Mouse (Mus musculus) heart, embryonic 15.5 days (tissue): ENCODE measurements around the gene Ccdc57. TPM values are rescaled to one million over a fixed set of nuclear protein-coding genes. Genes with fewer than 3 reads are reported as not detected.

Experiments
- ATAC-seq: fragments of 200-750 bp; cut with Nextera tagmentation; replicated peaks from 2 replicates; pipeline ENCODE4 v1.8.0; 2017; ENCODE audit warnings: low read depth, moderate TSS enrichment; ENCODE audit not compliant: insufficient number of reproducible peaks, insufficient read depth, low FRiP score
- H3K27ac ChIP-seq: fragments of 300-500 bp; sonication (generic); 2 replicates; pipeline ENCODE4 v1.5.1; 2015; ENCODE audit warnings: mild to moderate bottlenecking, inconsistent platforms
- H3K27me3 ChIP-seq: fragments of 300-500 bp; sonication (generic); 2 replicates; pipeline ENCODE4 v1.6.1; 2015; ENCODE audit warnings: inconsistent platforms
- H3K36me3 ChIP-seq: fragments of 300-500 bp; sonication (generic); 2 replicates; pipeline ENCODE4 v1.6.1; 2015; ENCODE audit warnings: mild to moderate bottlenecking, inconsistent platforms
- H3K4me1 ChIP-seq: fragments of 300-500 bp; sonication (generic); replicated peaks from 2 replicates; pipeline ENCODE4 v1.6.1; 2015; ENCODE audit warnings: inconsistent platforms
- H3K4me2 ChIP-seq: fragments of 300-500 bp; sonication (generic); 2 replicates; pipeline ENCODE4 v1.6.1; 2015; ENCODE audit warnings: inconsistent platforms, mild to moderate bottlenecking, moderate library complexity
- H3K4me3 ChIP-seq: fragments of 300-500 bp; sonication (generic); 2 replicates; pipeline ENCODE4 v1.5.1; 2015; ENCODE audit warnings: mild to moderate bottlenecking, inconsistent platforms
- H3K9ac ChIP-seq: fragments of 300-500 bp; sonication (generic); 2 replicates; pipeline ENCODE4 v1.6.1; 2015; ENCODE audit warnings: mild to moderate bottlenecking, inconsistent platforms
- H3K9me3 ChIP-seq: fragments of 300-500 bp; sonication (generic); replicated peaks from 2 replicates; pipeline ENCODE4 v1.6.1; 2016; ENCODE audit warnings: inconsistent platforms
- WGBS: fragments of 180-500 bp; shearing (Covaris S2); methylation state at CpG from one replicate; pipeline ENCODE4 v1.1.7; 2015; ENCODE audit warnings: mixed read lengths; 5-methylcytosine and 5-hydroxymethylcytosine counted together
- polyA plus RNA-seq: library from polyadenylated mRNA; unstranded; fragments of >200 nt; fragmentation: Nextera tagmentation; extraction: Ambion mirVana; gene quantifications from 2 replicates; pipeline ENCODE4 v1.2.1, GENCODE M21; 2015

Ccdc57 gene
- polyA plus RNA-seq, 1 experiment from 2014 or later: 3.5 TPM

GRCm38 (mm10) chr11:120962909-120963308, 30.2 kb upstream of the Ccdc57 start:
- peaks cover 62% of the 10 kb centered on the region for H3K4me1 ChIP-seq
- no peaks in the 10 kb centered on the region for H3K27me3 ChIP-seq
- 84% methylated on average over 7 of the region's 7 CpGs for WGBS
- no peak overlapping the region for H3K27ac ChIP-seq
- H3K36me3 ChIP-seq: peaks cover 73% of the 10 kb centered on the region
- H3K4me2 ChIP-seq: no peak overlapping the region
- no peaks in the 10 kb centered on the region for H3K9me3 ChIP-seq
- no peak overlapping the region for H3K9ac ChIP-seq
- no peak for ATAC-seq
- no peak overlapping the region for H3K4me3 ChIP-seq

- ATAC-seq: no peak
- H3K4me2 ChIP-seq: no peak overlapping the region
- peaks cover 73% of the 10 kb centered on the region for H3K36me3 ChIP-seq
- H3K27me3 ChIP-seq: no peaks in the 10 kb centered on the region
- 86% methylated on average over 13 of the region's 13 CpGs for WGBS
- H3K9me3 ChIP-seq: no peaks in the 10 kb centered on the region
- H3K9ac ChIP-seq: no peak overlapping the region
- H3K4me3 ChIP-seq: no peak overlapping the region
- H3K27ac ChIP-seq: no peak overlapping the region
- peaks cover 69% of the 10 kb centered on the region for H3K4me1 ChIP-seq
These were observed 29.5 kb upstream of the Ccdc57 start for GRCm38 (mm10) chr11:120962050-120962771.

- H3K4me1 ChIP-seq: peaks cover 72% of the 10 kb centered on the region
- WGBS: 76% methylated on average over 7 of the region's 7 CpGs
- no peak overlapping the region for H3K4me2 ChIP-seq
- ATAC-seq: no peak
- H3K9ac ChIP-seq: no peak overlapping the region
- H3K9me3 ChIP-seq: no peaks in the 10 kb centered on the region
- no peak overlapping the region for H3K27ac ChIP-seq
- H3K4me3 ChIP-seq: no peak overlapping the region
- H3K27me3 ChIP-seq: no peaks in the 10 kb centered on the region
- peaks cover 73% of the 10 kb centered on the region for H3K36me3 ChIP-seq
These were observed 28.9 kb upstream of the Ccdc57 start for GRCm38 (mm10) chr11:120961594-120961993.

GRCm38 (mm10) chr11:120960248-120960647, 27.6 kb upstream of the Ccdc57 start:
- Histone ChIP-seq H3K4me1 (peaks cover 63% of the 10 kb centered on the region), H3K27me3 (no peaks in the 10 kb centered on the region), H3K36me3 (peaks cover 73% of the 10 kb centered on the region), H3K9ac (no peak overlapping the region), H3K4me3 (no peak overlapping the region), H3K4me2 (no peak overlapping the region), H3K27ac (0 out of 2 replicates have a peak overlapping the region, but pooled peaks have one; percentile 69), H3K9me3 (no peaks in the 10 kb centered on the region)
- no peak for ATAC-seq
- WGBS: 43% methylated on average over 1 of the region's 1 CpGs

- H3K36me3 ChIP-seq: peaks cover 68% of the 10 kb centered on the region
- no peak overlapping the region for H3K4me2 ChIP-seq
- 0 out of 2 replicates have a peak, but pooled peaks have one; percentile 21 for ATAC-seq
- H3K4me1 ChIP-seq: peaks cover 61% of the 10 kb centered on the region
- H3K27me3 ChIP-seq: no peaks in the 10 kb centered on the region
- peak overlapping the region; percentile 69 for H3K27ac ChIP-seq
- no peak overlapping the region for H3K4me3 ChIP-seq
- H3K9ac ChIP-seq: 0 out of 2 replicates have a peak overlapping the region, but pooled peaks have one; percentile 10
- 59% methylated on average over 3 of the region's 3 CpGs for WGBS
- H3K9me3 ChIP-seq: no peaks in the 10 kb centered on the region
These were observed 26.9 kb upstream of the Ccdc57 start for GRCm38 (mm10) chr11:120959564-120959963.

- H3K27ac ChIP-seq: peak overlapping the region; percentile 69
- no peak overlapping the region for H3K9ac ChIP-seq
- H3K4me2 ChIP-seq: no peak overlapping the region
- no peaks in the 10 kb centered on the region for H3K9me3 ChIP-seq
- no peaks in the 10 kb centered on the region for H3K27me3 ChIP-seq
- 0 out of 2 replicates have a peak, but pooled peaks have one; percentile 11 for ATAC-seq
- H3K4me3 ChIP-seq: no peak overlapping the region
- H3K4me1 ChIP-seq: peaks cover 59% of the 10 kb centered on the region
- 75% methylated on average over 18 of the region's 18 CpGs for WGBS
- peaks cover 63% of the 10 kb centered on the region for H3K36me3 ChIP-seq
These were observed 26.4 kb upstream of the Ccdc57 start for GRCm38 (mm10) chr11:120959066-120959465.

GRCm38 (mm10) chr11:120957731-120958257, 25.1 kb upstream of the Ccdc57 start:
- no peak overlapping the region for H3K9ac ChIP-seq
- WGBS: 57% methylated on average over 15 of the region's 15 CpGs

GRCm38 (mm10) chr11:120957052-120957451, 24.4 kb upstream of the Ccdc57 start:
- WGBS: 43% methylated on average over 8 of the region's 8 CpGs
- ATAC-seq: no peak
- Histone ChIP-seq H3K9ac (no peak overlapping the region), H3K27ac (peak overlapping the region; percentile 51), H3K4me1 (peaks cover 66% of the 10 kb centered on the region), H3K27me3 (no peaks in the 10 kb centered on the region), H3K4me3 (no peak overlapping the region), H3K36me3 (peaks cover 43% of the 10 kb centered on the region), H3K9me3 (no peaks in the 10 kb centered on the region), H3K4me2 (no peak overlapping the region)

More at GRCm38 (mm10) chr11:120957731-120958257, 25.1 kb upstream of the Ccdc57 start:
- no peak overlapping the region for H3K4me3 ChIP-seq
- H3K4me2 ChIP-seq: no peak overlapping the region
- H3K27me3 ChIP-seq: no peaks in the 10 kb centered on the region
- H3K9me3 ChIP-seq: no peaks in the 10 kb centered on the region
- ATAC-seq: no peak
- H3K4me1 ChIP-seq: peaks cover 60% of the 10 kb centered on the region
- H3K27ac ChIP-seq: peak overlapping the region; percentile 51
- H3K36me3 ChIP-seq: peaks cover 50% of the 10 kb centered on the region

GRCm38 (mm10) chr11:120955701-120956100, 23.0 kb upstream of the Ccdc57 start:
- Histone ChIP-seq H3K4me2 (no peak overlapping the region), H3K27me3 (no peaks in the 10 kb centered on the region), H3K4me3 (no peak overlapping the region), H3K9ac (no peak overlapping the region), H3K9me3 (no peaks in the 10 kb centered on the region), H3K4me1 (peaks cover 78% of the 10 kb centered on the region), H3K36me3 (peaks cover 32% of the 10 kb centered on the region), H3K27ac (no peak overlapping the region)
- 90% methylated on average over 8 of the region's 8 CpGs for WGBS
- no peak for ATAC-seq

GRCm38 (mm10) chr11:120954936-120955335, 22.3 kb upstream of the Ccdc57 start:
- Histone ChIP-seq H3K36me3 (peaks cover 32% of the 10 kb centered on the region), H3K27me3 (no peaks in the 10 kb centered on the region), H3K4me2 (no peak overlapping the region), H3K4me1 (peaks cover 82% of the 10 kb centered on the region), H3K4me3 (no peak overlapping the region), H3K9me3 (no peaks in the 10 kb centered on the region), H3K9ac (no peak overlapping the region), H3K27ac (no peak overlapping the region)
- ATAC-seq: no peak
- WGBS: 78% methylated on average over 5 of the region's 5 CpGs

GRCm38 (mm10) chr11:120951731-120952730, 19.4 kb upstream of the Ccdc57 start:
- WGBS: 57% methylated on average over 9 of the region's 9 CpGs
- H3K27me3 ChIP-seq: no peaks in the 10 kb centered on the region
- peaks cover 69% of the 10 kb centered on the region for H3K4me1 ChIP-seq
- H3K4me2 ChIP-seq: peak overlapping the region; percentile 81
- peaks cover 20% of the 10 kb centered on the region for H3K36me3 ChIP-seq
- no peak for ATAC-seq
- H3K4me3 ChIP-seq: peak overlapping the region; percentile 64
- H3K27ac ChIP-seq: peak overlapping the region; percentile 92
- peak overlapping the region; percentile 44 for H3K9ac ChIP-seq
- H3K9me3 ChIP-seq: no peaks in the 10 kb centered on the region
